Mouse (Mus musculus) 416B (cell line): ENCODE data around the gene Pgm2.
A peak's percentile ranks its signal among the peaks of the same experiment; 100 is the strongest.

ENCODE experiments used
- DNase-seq: peaks from one replicate; pipeline ENCODE4 v3.0.0; 2011; ENCODE audit warnings: low read depth

The Pgm2 gene

DNA sequence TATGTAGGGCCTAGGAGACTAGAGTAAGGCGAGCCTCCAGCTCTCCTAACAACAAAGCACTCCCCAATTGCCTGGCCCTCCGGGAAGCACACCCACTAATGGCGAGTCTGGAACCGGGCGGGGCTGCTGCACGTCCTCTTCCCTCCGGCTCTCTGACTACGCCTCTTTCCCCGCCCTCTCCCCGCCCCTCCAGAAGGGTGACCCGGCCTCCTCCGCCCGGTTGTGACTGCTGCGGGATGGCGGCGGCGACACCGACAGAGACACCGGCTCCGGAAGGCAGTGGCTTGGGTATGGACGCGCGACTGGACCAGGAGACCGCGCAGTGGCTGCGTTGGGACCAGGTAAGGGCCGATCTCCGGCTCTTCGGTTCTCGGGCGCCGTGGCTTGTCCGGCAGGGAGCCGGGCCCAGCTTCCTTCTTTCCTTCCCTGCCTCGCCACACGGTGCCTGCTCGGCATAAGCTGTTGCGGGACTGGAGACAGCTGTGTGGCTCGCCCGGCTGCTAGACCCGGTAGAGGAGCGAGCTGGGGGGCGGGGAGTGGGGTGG, at the start of gene Pgm2:
Gene Pgm2 (plus strand): TSS at position 203 of the 545 bp plus-strand sequence.
- peak; percentile 87 for DNase-seq

DNA sequence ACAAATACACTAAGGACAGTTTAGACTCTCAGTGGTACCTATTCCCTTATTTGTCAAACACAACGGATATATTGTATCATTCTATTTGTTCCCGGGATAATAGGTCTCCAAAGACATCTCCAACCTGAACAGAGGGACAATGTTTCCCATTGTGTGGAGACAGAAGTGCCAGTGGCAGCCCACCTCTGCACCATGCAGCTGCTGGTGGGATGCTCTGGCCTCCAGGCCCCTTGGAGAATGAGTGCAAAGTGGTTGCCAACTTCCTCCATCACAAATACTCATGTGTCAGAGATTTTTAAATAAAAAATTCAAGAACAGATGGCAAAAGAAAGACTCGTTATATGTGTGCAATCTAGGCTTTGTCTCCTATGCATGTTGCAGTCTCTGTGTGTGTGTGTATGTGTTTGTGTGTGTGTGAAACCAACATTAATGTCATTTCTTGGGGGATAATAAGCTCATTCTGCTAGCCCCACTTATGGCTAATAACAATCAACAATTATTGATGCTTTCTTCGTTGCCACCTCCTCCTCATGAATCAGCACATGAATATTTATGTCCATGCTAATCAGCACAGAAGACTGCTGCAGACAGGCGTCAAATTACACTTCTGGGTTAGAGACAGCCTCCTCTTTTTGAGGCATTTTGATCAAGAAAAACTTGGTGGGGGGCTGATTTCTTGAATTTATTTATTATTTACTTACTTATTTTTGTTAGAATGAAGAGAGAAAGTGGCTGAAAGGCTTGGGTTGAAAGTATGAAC, 48.9 kb upstream of the Pgm2 start:
- peak; percentile 34 for DNase-seq

- DNase-seq, result peak; percentile 70
These were observed 48.0 kb upstream of the Pgm2 start for GRCm38 (mm10) chr5:64044790-64045189.

- peak; percentile 58 for DNase-seq
These were observed 47.2 kb upstream of the Pgm2 start for GRCm38 (mm10) chr5:64045502-64045901.

DNA sequence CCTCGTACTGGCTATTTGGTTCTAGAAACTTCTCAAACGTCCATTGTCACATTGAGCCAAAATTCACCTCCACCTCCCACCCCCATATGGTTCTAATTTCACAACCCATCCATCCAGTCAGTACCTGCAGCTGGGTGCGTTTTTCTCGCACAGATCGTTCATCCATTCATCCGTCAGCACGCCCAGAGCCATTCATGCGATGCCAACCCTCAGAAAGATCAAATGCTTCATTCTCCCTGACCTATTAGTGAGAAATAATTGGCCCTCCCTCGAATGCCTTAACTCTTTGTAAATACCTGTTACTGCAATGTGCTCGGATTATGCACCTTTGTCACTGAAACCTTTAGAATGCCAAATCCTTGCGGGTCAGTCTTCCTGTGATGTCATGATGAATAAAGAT, 45.8 kb upstream of the Pgm2 start:
- no peak for DNase-seq

DNA sequence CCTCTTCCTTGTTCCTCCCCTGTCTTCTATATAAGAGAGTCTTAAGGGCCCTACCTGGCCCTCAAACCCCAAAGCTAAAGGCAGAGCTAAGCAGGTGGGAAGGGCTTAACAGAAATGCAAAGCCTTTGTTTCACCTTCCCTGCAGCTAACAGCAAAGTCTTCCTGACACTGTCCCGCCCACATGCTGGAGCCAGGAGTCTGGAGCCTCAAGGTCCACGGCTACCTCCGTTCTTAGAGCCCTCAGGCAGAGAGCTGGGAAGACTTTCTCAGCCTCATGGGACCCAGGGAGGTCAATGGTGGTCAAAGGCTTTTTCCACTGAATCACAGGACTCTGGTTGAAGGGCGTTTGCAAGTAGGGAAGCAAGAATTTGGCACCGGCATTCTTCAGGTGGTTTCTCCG, 44.8 kb upstream of the Pgm2 start:
- DNase-seq, result no peak

GRCm38 (mm10) chr5:64048605-64049004, 44.1 kb upstream of the Pgm2 start:
- no peak for DNase-seq

DNA sequence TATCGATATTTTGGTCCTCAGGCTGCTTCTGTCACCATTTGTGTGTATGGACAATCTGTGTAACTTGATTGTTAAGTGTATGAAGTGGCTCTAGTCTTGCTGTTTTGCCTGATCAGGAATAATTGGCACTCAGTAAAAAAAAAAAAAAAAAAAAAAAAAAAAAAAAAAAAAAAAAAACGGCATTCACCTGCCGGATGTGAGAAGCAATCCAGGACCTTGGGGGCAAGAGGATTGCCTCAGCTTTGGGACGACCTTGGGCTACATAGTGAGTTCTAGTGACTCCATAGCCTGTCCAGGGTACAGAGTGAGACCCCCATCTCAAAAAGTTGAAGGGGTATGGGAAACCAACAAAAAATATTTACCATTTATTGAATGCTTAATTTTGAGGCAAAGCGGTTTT, 43.5 kb upstream of the Pgm2 start:
- DNase-seq, result no peak

GRCm38 (mm10) chr5:64053010-64053409, 39.7 kb upstream of the Pgm2 start:
- peak; percentile 34 for DNase-seq

GRCm38 (mm10) chr5:64056210-64056609, 36.5 kb upstream of the Pgm2 start:
- no peak for DNase-seq

DNA sequence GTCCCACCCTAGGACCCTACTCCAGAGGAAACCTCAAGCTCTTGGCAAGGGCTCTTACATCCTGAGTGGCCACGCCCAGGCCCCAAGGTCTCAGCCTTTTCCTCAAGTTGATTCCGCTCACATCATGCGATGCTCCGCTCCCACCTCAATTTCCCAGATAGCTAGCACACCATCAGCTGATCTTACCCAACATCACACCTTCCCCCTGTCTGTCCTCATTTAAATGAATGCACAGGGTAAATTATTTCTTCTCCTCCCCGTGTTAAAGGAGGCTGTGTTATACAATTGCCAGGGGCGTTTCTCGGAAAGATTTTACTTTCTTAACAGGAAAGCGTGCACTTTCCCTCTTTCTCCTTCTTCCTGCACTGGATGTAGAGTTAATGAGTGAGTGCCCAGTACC, 31.9 kb upstream of the Pgm2 start:
- DNase-seq, result no peak

- no peak for DNase-seq
These were observed 31.1 kb upstream of the Pgm2 start for GRCm38 (mm10) chr5:64061643-64062042.

GRCm38 (mm10) chr5:64062882-64063621, 29.7 kb upstream of the Pgm2 start:
- DNase-seq, result no peak

GRCm38 (mm10) chr5:64063622-64064355, 29.0 kb upstream of the Pgm2 start:
- DNase-seq, result no peak

- DNase-seq, result no peak
These were observed 28.3 kb upstream of the Pgm2 start for GRCm38 (mm10) chr5:64064401-64064800.

DNA sequence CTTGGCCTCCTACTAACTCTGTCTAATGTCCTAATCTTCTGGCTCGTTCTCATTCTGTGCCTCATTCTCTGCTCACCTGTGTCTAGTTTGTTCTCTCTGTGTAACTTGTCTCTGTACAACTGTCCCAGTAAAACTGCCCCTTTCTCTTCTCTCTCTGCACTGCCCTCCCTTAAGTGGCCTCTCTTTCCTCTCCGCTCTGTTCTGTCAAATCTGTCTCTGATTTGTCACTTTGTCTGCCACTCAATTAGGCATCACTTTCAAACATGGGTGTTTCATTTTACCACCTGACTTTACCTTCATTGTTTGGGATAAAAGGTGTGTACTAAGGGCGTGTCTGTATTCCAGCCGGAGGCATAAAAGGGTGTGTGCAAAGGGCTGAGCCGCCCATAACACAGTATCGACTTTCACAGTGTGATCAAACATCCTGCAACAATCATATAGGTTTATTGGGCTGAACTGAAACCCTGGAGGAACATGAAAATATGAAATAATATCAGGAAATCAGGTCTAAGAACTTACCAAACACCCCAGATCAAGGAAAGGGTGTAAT, 27.2 kb upstream of the Pgm2 start:
- no peak for DNase-seq

DNA sequence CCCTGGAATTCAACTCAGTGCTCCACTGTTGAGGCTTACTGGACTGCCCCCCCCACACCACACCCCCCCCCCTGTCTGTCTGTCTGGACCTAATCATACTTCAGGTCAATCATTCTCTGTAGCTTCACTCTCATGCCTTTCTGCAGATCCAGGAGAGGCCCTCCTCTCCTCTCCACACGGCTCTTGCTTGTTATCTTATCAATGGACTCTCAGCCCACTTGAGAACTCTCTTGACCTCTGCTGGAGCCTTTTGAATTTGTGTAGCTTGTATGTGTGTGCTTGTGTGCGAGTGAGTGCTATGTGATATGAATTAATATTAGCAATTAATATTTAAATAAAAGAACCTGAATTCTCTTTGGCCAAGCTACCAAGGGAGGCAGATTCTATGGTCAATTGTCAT, 26.6 kb upstream of the Pgm2 start:
- no peak for DNase-seq

- DNase-seq, result no peak
These were observed 25.2 kb upstream of the Pgm2 start for GRCm38 (mm10) chr5:64067576-64067975.

GRCm38 (mm10) chr5:64070081-64070673, 22.6 kb upstream of the Pgm2 start:
- peak; percentile 90 for DNase-seq

DNA sequence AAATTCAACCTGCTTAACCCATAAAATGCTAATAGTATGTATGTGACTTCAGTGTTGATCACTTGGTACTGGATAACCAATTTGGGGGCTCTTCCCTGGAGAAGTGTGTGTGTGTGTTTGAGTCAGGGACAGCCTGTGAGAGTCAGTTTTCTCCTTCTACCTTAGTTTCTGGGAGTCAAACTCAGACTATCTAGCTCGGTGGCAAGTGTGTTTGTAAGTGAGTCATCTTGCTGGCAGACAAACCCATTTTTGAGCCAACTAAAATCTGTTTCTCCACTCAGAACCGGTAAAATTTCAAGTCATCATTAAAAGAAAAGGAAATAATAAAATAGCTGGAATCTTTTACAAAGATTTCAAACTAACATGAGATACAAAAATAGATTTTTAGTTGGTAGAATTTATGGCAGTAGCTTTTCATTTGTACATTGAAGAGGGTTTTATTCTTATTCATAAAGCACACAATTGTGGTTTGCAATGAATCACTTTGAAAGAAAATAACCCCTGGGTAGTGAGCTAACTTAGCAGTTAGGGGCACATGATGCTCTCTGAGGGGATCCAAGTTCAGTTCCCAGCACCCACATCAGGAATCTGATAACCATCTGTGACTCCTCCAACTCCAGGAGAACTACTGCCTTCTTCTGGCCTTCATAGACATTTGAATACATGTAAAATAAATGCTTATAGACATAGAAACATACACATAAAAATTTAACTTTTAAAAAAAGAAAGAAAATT, 21.8 kb upstream of the Pgm2 start:
- DNase-seq, result no peak

DNA sequence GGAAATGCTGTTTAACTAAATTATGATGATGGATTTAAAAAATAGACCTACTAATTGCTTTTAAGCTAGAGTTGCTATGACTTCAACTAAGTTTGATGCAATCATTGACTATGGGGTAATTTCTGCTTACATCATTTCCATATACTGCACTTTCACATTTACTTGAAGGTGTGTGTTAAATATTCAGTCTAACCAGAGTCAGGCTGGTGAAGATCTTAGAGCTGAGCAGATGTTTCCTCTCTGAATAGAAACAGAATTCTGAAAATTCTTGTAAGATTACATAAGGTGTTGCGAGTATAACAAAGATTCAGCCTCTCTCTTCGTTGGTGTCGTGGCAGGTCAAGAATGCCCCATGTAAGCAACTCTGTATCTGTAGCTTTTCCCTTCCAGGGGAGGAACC, 18.3 kb upstream of the Pgm2 start:
- peak; percentile 25 for DNase-seq
